Mouse (Mus musculus) embryonic facial prominence, embryonic 12.5 days (tissue): ENCODE results near the gene Asgr2. TPM values are rescaled to one million over a fixed set of nuclear protein-coding genes. Genes with fewer than 3 reads are reported as not detected.
A peak's percentile ranks its signal among the peaks of the same experiment; 100 is the strongest.
"Not testable (repeated sequence)": the region's sequence is repeated elsewhere in the genome, so short reads cannot be mapped to it uniquely, and the experiment has no call there.

Source experiments
- ATAC-seq: fragments of 200-750 bp; cut with Nextera tagmentation; 2 replicates; pipeline ENCODE4 v1.8.0; 2017; ENCODE audit not compliant: insufficient number of reproducible peaks, insufficient read depth, low FRiP score, low TSS enrichment
- H3K27ac ChIP-seq: fragments of 300-500 bp; sonication (generic); 2 replicates; pipeline ENCODE4 v1.5.1; 2016; ENCODE audit warnings: mild to moderate bottlenecking
- H3K27me3 ChIP-seq: fragments of 300-500 bp; sonication (generic); 2 replicates; pipeline ENCODE4 v1.6.1; 2016; ENCODE audit warnings: mild to moderate bottlenecking, moderate library complexity
- H3K36me3 ChIP-seq: fragments of 300-500 bp; sonication (generic); 2 replicates; pipeline ENCODE4 v1.6.1; 2016; ENCODE audit warnings: mild to moderate bottlenecking
- H3K4me1 ChIP-seq: fragments of 300-500 bp; sonication (generic); 2 replicates; pipeline ENCODE4 v1.6.1; 2016
- H3K4me2 ChIP-seq: fragments of 300-500 bp; sonication (generic); replicated peaks from 2 replicates; pipeline ENCODE4 v1.6.1; 2016; ENCODE audit warnings: mild to moderate bottlenecking, moderate library complexity
- H3K4me3 ChIP-seq: fragments of 300-500 bp; sonication (generic); 2 replicates; pipeline ENCODE4 v1.5.1; 2016; ENCODE audit warnings: mild to moderate bottlenecking
- H3K9ac ChIP-seq: fragments of 300-500 bp; sonication (generic); 2 replicates; pipeline ENCODE4 v1.6.1; 2016; ENCODE audit warnings: mild to moderate bottlenecking, moderate library complexity
- H3K9me3 ChIP-seq: fragments of 300-500 bp; sonication (generic); 2 replicates; pipeline ENCODE4 v1.6.1; 2016; ENCODE audit warnings: mild to moderate bottlenecking, moderate library complexity
- WGBS: fragments of 180-500 bp; shearing (Covaris S2); methylation state at CpG from one replicate; pipeline ENCODE4 v1.1.7; 2016; 5-methylcytosine and 5-hydroxymethylcytosine counted together
- polyA plus RNA-seq: library from polyadenylated mRNA; unstranded; fragments of >200 nt; fragmentation: Nextera tagmentation; extraction: Ambion mirVana; gene quantifications from 2 replicates; pipeline ENCODE4 v1.2.1, GENCODE M21; 2016

Asgr2 gene
- polyA plus RNA-seq, 1 experiment from 2014 or later = not detected

DNA sequence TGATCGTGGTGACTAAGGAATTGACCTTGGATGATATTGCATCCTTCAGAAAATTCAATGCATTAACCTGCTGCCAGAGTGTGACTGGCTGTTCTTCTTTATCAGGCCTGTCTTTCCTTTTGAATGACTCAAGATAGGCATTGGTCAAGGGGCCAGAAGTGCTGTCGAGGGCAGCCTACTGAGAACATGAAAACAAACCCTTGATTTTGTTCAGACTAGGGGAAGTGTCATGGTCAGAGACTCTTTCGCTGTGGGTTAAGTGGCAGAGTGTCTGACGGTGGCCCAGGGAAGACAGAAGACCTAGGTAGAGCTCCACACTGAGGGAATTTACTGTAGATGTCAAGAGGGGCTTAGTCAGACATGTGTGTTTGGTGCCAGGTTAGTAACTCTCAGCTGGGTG is 25.7 kb upstream of the Asgr2 start:
- Histone ChIP-seq H3K36me3 (no peaks in the 10 kb centered on the region), H3K4me3 (no peak overlapping the region), H3K9ac (no peak overlapping the region), H3K4me2 (no peak overlapping the region), H3K4me1 (peaks cover 5% of the 10 kb centered on the region; the same call in 1 of the 2 replicates), H3K27me3 (no peaks in the 10 kb centered on the region), H3K9me3 (no peaks in the 10 kb centered on the region), H3K27ac (no peak overlapping the region)
- 81% methylated on average over 4 of the region's 4 CpGs for WGBS
- ATAC-seq = no peak

GRCm38 (mm10) chr11:70068245-70068644 is 24.2 kb upstream of the Asgr2 start:
- Histone ChIP-seq H3K27me3 (no peaks in the 10 kb centered on the region), H3K27ac (no peak overlapping the region), H3K4me1 (peaks cover 5% of the 10 kb centered on the region; the same call in 1 of the 2 replicates), H3K36me3 (no peaks in the 10 kb centered on the region), H3K9ac (no peak overlapping the region), H3K9me3 (no peaks in the 10 kb centered on the region), H3K4me2 (no peak overlapping the region), H3K4me3 (no peak overlapping the region)
- no peak for ATAC-seq
- 50% methylated on average over 3 of the region's 3 CpGs for WGBS

GRCm38 (mm10) chr11:70070057-70070456 is 22.4 kb upstream of the Asgr2 start:
- no peak for ATAC-seq
- peaks cover 9% of the 10 kb centered on the region; the same call in 1 of the 2 replicates for H3K4me1 ChIP-seq
- no peak overlapping the region for H3K4me2 ChIP-seq
- H3K4me3 ChIP-seq = no peak overlapping the region
- H3K27ac ChIP-seq = no peak overlapping the region
- WGBS = 58% methylated on average over 6 of the region's 6 CpGs
- no peak overlapping the region for H3K9ac ChIP-seq
- no peaks in the 10 kb centered on the region for H3K36me3 ChIP-seq
- H3K9me3 ChIP-seq = no peaks in the 10 kb centered on the region
- no peaks in the 10 kb centered on the region for H3K27me3 ChIP-seq

GRCm38 (mm10) chr11:70070603-70071002 is 21.8 kb upstream of the Asgr2 start:
- not testable (repeated sequence) for H3K9ac ChIP-seq, H3K4me2 ChIP-seq, H3K4me3 ChIP-seq, H3K27ac ChIP-seq, H3K27me3 ChIP-seq, H3K36me3 ChIP-seq, H3K9me3 ChIP-seq, H3K4me1 ChIP-seq, ATAC-seq
- WGBS = 77% methylated on average over 3 of the region's 3 CpGs

GRCm38 (mm10) chr11:70074379-70075071 is 17.9 kb upstream of the Asgr2 start:
- no peaks in the 10 kb centered on the region for H3K27me3 ChIP-seq
- H3K4me1 ChIP-seq = 0 out of 2 replicates have a peak, but pooled peaks cover 4% of the 10 kb centered on the region
- peak overlapping the region; percentile 17; the same call in 1 of the 2 replicates for H3K4me2 ChIP-seq
- H3K36me3 ChIP-seq = no peaks in the 10 kb centered on the region
- no peak for ATAC-seq
- WGBS = 37% methylated on average over 17 of the region's 17 CpGs
- H3K9me3 ChIP-seq = no peaks in the 10 kb centered on the region
- H3K9ac ChIP-seq = no peak overlapping the region
- H3K27ac ChIP-seq = no peak overlapping the region; the same call in 1 of the 2 replicates
- no peak overlapping the region for H3K4me3 ChIP-seq

DNA sequence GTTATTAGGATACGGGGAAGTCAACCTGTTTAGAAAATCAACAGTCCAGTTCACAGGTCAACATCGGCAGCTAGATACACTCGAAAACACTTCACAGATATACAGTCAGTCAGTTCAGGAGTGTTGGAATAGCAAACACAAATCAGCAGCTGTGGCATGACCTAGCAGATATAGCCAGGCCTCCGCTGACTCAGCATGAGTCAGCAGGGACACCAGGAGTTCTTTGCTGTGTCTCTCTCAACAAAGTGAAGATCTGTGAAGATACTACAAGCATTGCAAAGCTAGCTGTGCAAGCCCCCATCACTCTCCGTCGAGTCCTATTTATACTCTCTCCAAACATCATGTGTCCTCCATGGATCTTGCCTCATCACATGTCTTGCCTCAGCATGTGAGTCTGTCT is 16.9 kb upstream of the Asgr2 start:
- H3K4me2 ChIP-seq = no peak overlapping the region
- no peaks in the 10 kb centered on the region for H3K9me3 ChIP-seq
- no peak overlapping the region for H3K9ac ChIP-seq
- no peaks in the 10 kb centered on the region for H3K36me3 ChIP-seq
- 0 out of 2 replicates have a peak, but pooled peaks cover 4% of the 10 kb centered on the region for H3K4me1 ChIP-seq
- H3K4me3 ChIP-seq = no peak overlapping the region
- no peak for ATAC-seq
- no peak overlapping the region for H3K27ac ChIP-seq
- no peaks in the 10 kb centered on the region for H3K27me3 ChIP-seq
- 86% methylated on average over 6 of the region's 6 CpGs for WGBS

DNA sequence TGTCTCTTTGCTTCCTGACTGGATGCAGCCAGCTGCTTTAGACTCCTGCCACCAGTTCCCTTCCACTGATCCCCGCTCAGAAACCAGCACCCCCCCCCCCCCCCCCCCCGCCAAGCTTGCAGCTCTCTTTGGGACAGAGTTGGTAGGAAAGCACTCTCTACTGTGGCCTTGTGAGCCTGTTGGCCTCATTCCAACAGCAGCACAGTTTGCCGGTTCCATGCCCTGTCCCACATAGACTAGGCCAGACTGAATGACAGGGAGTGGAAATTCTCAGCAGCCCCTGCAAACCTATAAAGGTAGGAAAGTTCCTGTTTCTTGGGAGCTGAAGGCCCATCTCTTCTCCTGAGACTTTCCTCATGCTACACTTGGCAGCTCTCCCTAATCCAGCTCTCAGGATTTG is 15.0 kb upstream of the Asgr2 start:
- H3K9ac ChIP-seq = no peak overlapping the region
- no peaks in the 10 kb centered on the region for H3K36me3 ChIP-seq
- H3K4me2 ChIP-seq = no peak overlapping the region
- WGBS = 65% methylated on average over 2 of the region's 3 CpGs
- no peak for ATAC-seq
- no peaks in the 10 kb centered on the region for H3K9me3 ChIP-seq
- no peaks in the 10 kb centered on the region for H3K27me3 ChIP-seq
- 0 out of 2 replicates have a peak, but pooled peaks cover 4% of the 10 kb centered on the region for H3K4me1 ChIP-seq
- no peak overlapping the region for H3K4me3 ChIP-seq
- H3K27ac ChIP-seq = no peak overlapping the region

GRCm38 (mm10) chr11:70079175-70079574 is 13.3 kb upstream of the Asgr2 start:
- WGBS = 72% methylated on average over 6 of the region's 6 CpGs

GRCm38 (mm10) chr11:70079928-70080327 is 12.5 kb upstream of the Asgr2 start:
- Histone ChIP-seq H3K9me3 (no peaks in the 10 kb centered on the region), H3K4me1 (no peaks in the 10 kb centered on the region), H3K27ac (no peak overlapping the region), H3K9ac (no peak overlapping the region), H3K4me3 (no peak overlapping the region), H3K27me3 (no peaks in the 10 kb centered on the region), H3K4me2 (no peak overlapping the region), H3K36me3 (no peaks in the 10 kb centered on the region)
- ATAC-seq = no peak
- WGBS = 79% methylated on average over 7 of the region's 7 CpGs

More at GRCm38 (mm10) chr11:70079175-70079574, 13.3 kb upstream of the Asgr2 start:
- Histone ChIP-seq H3K9ac (no peak overlapping the region), H3K27me3 (no peaks in the 10 kb centered on the region), H3K27ac (no peak overlapping the region), H3K4me3 (no peak overlapping the region), H3K9me3 (no peaks in the 10 kb centered on the region), H3K4me1 (0 out of 2 replicates have a peak, but pooled peaks cover under 1% of the 10 kb centered on the region), H3K4me2 (no peak overlapping the region), H3K36me3 (no peaks in the 10 kb centered on the region)
- ATAC-seq = no peak

GRCm38 (mm10) chr11:70080803-70081590 is 11.4 kb upstream of the Asgr2 start:
- Histone ChIP-seq H3K4me1 (no peaks in the 10 kb centered on the region), H3K4me3 (no peak overlapping the region), H3K27me3 (no peaks in the 10 kb centered on the region), H3K9ac (no peak overlapping the region), H3K36me3 (no peaks in the 10 kb centered on the region), H3K9me3 (no peaks in the 10 kb centered on the region), H3K4me2 (no peak overlapping the region), H3K27ac (no peak overlapping the region)
- WGBS = 81% methylated on average over 15 of the region's 15 CpGs
- no peak for ATAC-seq

- Histone ChIP-seq H3K4me2 (no peak overlapping the region), H3K9me3 (no peaks in the 10 kb centered on the region), H3K36me3 (no peaks in the 10 kb centered on the region), H3K27me3 (no peaks in the 10 kb centered on the region), H3K27ac (no peak overlapping the region), H3K9ac (no peak overlapping the region), H3K4me1 (no peaks in the 10 kb centered on the region), H3K4me3 (no peak overlapping the region)
- ATAC-seq = no peak
- WGBS = 79% methylated on average over 8 of the region's 8 CpGs
Observed at GRCm38 (mm10) chr11:70084563-70084962, 7.9 kb upstream of the Asgr2 start.

- H3K27ac ChIP-seq = no peak overlapping the region
- no peak overlapping the region for H3K9ac ChIP-seq
- WGBS = 82% methylated on average over 11 of the region's 11 CpGs
- no peak for ATAC-seq
- no peak overlapping the region for H3K4me2 ChIP-seq
- H3K27me3 ChIP-seq = no peaks in the 10 kb centered on the region
- H3K9me3 ChIP-seq = 0 out of 2 replicates have a peak, but pooled peaks cover 3% of the 10 kb centered on the region
- H3K4me1 ChIP-seq = no peaks in the 10 kb centered on the region
- no peaks in the 10 kb centered on the region for H3K36me3 ChIP-seq
- H3K4me3 ChIP-seq = no peak overlapping the region
Observed at GRCm38 (mm10) chr11:70097396-70097795, 5.0 kb downstream of the Asgr2 start.
